Mouse (Mus musculus): Measurements from ENCODE around the gene Cdk18.

GRCm38 (mm10) chr1:132145973-132146685, 6.6 kb upstream of the Cdk18 start:
- TF ChIP-seq POLR2A (IDR thresholded peaks at IDR 0.05; ENCODE audit: extremely low read depth, insufficient read depth, low read length): no peak
- no peak for TF ChIP-seq CTCF (IDR thresholded peaks at IDR 0.05; ENCODE audit: low read depth, low read length)

Measured in liver, adult 2 months (tissue).